Mouse (Mus musculus) hindbrain, embryonic 15.5 days (tissue): ENCODE measurements at regions not wholly inside any gene's neighbourhood (a gene's known extent, or its start where the extent isn't known, plus 50 kb on each side); places are given as distances from the start of the nearest gene placed in this dataset.

Experiments used
- ATAC-seq: fragments of 200-750 bp; cut with Nextera tagmentation; 2 replicates; pipeline ENCODE4 v1.8.0; 2017; ENCODE audit warnings: low read depth, moderate number of reproducible peaks, moderate TSS enrichment; ENCODE audit not compliant: low FRiP score
- H3K27ac ChIP-seq: fragments of 300-500 bp; sonication (generic); replicated peaks from 2 replicates; pipeline ENCODE4 v1.5.1; 2015; ENCODE audit warnings: mild to moderate bottlenecking, inconsistent platforms
- H3K27me3 ChIP-seq: fragments of 300-500 bp; sonication (generic); 2 replicates; pipeline ENCODE4 v1.6.1; 2015; ENCODE audit warnings: control low read depth, inconsistent platforms
- H3K36me3 ChIP-seq: fragments of 300-500 bp; sonication (generic); 2 replicates; pipeline ENCODE4 v1.6.1; 2015; ENCODE audit warnings: control low read depth, inconsistent platforms
- H3K4me1 ChIP-seq: fragments of 300-500 bp; sonication (generic); replicated peaks from 2 replicates; pipeline ENCODE4 v1.6.1; 2015; ENCODE audit warnings: control low read depth, inconsistent platforms
- H3K4me2 ChIP-seq: fragments of 300-500 bp; sonication (generic); 2 replicates; pipeline ENCODE4 v1.6.1; 2015; ENCODE audit warnings: moderate library complexity, mild to moderate bottlenecking, inconsistent platforms
- H3K4me3 ChIP-seq: fragments of 300-500 bp; sonication (generic); 2 replicates; pipeline ENCODE4 v1.5.1; 2015; ENCODE audit warnings: mild to moderate bottlenecking, inconsistent platforms
- H3K9ac ChIP-seq: fragments of 300-500 bp; sonication (generic); 2 replicates; pipeline ENCODE4 v1.6.1; 2015; ENCODE audit warnings: inconsistent platforms
- H3K9me3 ChIP-seq: fragments of 300-500 bp; sonication (generic); 2 replicates; pipeline ENCODE4 v1.6.1; 2016; ENCODE audit warnings: control low read depth, inconsistent platforms
- WGBS: fragments of 180-500 bp; shearing (Covaris S2); methylation state at CpG from one replicate; pipeline ENCODE4 v1.1.7; 2015; 5-methylcytosine and 5-hydroxymethylcytosine counted together

DNA sequence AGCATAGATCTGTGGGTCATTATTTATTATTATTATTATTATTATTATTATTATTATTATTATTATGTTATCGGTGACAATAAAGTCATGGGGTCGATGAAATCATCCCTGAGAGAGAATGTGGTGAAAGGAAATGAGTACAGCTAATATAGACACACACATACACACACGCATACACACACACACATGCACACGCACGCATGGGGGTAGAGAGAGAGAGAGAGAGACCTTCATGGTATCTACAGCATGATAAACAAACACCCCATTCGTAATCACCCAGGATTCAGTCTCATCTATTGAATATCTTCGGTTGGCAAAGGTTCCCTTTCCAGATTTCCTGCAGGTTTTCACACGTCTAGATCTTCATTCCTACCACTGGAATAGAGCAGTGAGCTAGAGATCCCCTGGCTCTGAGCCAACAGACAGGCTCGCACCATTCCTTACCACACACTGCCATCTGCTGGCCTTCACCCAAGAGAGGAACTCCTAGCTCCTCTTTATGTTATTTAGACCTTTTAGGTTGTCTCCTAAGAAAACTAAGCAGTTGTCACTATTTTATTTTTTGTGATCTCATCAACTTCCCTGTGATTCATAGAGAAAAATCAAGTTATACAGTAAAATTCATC lies 171.2 kb upstream of the Zpld1 start:
- Histone ChIP-seq H3K4me1 (no peaks in the 10 kb centered on the region), H3K9ac (no peak overlapping the region), H3K4me2 (no peak overlapping the region), H3K27ac (no peak overlapping the region), H3K36me3 (no peaks in the 10 kb centered on the region), H3K9me3 (no peaks in the 10 kb centered on the region), H3K4me3 (no peak overlapping the region), H3K27me3 (no peaks in the 10 kb centered on the region)
- 49% methylated on average over 9 of the region's 9 CpGs for WGBS
- peak; percentile 83 for ATAC-seq

DNA sequence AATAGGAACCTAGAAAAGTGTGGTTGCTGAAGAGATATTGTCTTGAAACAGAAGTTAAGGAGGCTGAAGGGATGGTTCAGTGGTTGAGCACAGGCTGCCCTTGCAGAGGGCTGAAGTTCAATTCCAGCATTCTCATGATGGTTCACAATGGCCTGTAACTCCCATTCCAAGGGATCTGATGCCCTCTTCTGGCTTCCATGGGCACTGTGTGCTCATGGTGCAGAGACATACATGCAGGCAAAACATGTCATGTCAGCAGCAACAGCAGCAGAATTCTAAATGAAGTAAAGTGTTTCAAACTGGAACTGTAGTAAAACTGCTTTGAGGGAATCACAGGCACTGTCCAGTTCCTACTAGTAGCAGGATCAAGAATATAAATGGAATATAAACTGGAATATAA lies 162.7 kb upstream of the Zpld1 start:
- H3K4me2 ChIP-seq, result no peak overlapping the region
- H3K9ac ChIP-seq, result no peak overlapping the region
- H3K4me3 ChIP-seq, result no peak overlapping the region
- no peaks in the 10 kb centered on the region for H3K9me3 ChIP-seq
- no peaks in the 10 kb centered on the region for H3K27me3 ChIP-seq
- ATAC-seq, result no peak
- H3K27ac ChIP-seq, result no peak overlapping the region
- H3K36me3 ChIP-seq, result no peaks in the 10 kb centered on the region
- no peaks in the 10 kb centered on the region for H3K4me1 ChIP-seq

DNA sequence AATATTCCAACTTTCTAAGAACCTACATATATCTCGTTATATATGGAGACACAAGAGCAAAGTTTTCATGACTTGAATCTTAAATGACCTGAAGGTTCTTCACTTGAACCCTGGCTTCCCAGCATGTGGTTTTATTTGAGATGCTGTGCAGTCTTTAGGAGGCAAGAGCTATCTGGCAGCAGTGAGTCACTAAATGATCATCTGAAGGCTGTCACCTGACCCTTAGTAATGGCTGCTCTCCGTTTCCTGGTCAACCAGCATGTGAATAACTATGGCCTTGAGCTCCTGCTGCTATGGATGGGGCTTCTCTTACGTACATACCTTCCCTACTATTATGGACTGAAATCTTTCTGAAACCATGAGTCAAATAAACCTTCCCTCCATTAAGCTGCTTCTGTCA lies 149.8 kb upstream of the Zpld1 start:
- Histone ChIP-seq H3K9ac (no peak overlapping the region), H3K9me3 (no peaks in the 10 kb centered on the region), H3K36me3 (no peaks in the 10 kb centered on the region), H3K27me3 (no peaks in the 10 kb centered on the region), H3K4me3 (no peak overlapping the region), H3K27ac (no peak overlapping the region), H3K4me1 (no peaks in the 10 kb centered on the region), H3K4me2 (no peak overlapping the region)
- WGBS, result 75% methylated on average over 3 of the region's 3 CpGs
- no peak for ATAC-seq

DNA sequence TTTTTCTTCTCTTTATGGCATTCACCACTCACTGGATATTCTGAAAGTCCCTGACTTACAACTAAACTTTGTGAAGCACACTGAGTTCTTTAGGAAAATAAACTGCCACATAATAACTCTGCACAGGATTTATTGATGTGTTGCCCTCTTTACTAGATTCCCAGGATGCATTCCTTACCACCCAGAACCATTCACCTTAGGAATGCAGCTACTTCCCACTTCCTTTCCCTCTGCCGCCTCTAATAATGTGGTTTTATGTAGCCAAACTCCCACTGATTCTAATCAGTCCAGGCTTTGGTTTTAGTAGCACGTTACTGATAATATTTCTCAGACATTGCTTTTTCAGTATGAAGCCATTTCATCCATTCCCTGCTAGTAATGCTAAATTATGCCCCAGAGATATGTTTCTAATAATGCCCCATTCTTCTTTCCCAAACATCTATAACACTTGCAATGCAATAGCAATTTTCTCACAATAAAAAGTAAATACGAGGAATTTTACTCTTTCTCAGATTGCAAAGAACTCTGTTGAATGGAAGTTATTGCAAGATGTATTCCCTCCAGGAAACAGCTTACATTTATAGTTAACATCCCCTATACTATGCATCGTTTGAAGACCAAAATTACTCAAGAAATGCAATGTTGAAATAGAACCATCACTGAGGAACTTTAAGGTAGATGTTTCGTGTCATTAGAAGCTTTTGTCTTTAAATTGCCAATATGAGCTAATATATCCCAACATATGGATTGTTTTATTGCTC lies 145.2 kb upstream of the Zpld1 start:
- H3K4me2 ChIP-seq, result no peak overlapping the region
- no peak overlapping the region for H3K9ac ChIP-seq
- H3K9me3 ChIP-seq, result no peaks in the 10 kb centered on the region
- H3K4me1 ChIP-seq, result no peaks in the 10 kb centered on the region
- no peak overlapping the region for H3K4me3 ChIP-seq
- no peaks in the 10 kb centered on the region for H3K36me3 ChIP-seq
- ATAC-seq, result no peak
- H3K27me3 ChIP-seq, result no peaks in the 10 kb centered on the region
- 75% methylated on average over 5 of the region's 5 CpGs for WGBS
- no peak overlapping the region for H3K27ac ChIP-seq

DNA sequence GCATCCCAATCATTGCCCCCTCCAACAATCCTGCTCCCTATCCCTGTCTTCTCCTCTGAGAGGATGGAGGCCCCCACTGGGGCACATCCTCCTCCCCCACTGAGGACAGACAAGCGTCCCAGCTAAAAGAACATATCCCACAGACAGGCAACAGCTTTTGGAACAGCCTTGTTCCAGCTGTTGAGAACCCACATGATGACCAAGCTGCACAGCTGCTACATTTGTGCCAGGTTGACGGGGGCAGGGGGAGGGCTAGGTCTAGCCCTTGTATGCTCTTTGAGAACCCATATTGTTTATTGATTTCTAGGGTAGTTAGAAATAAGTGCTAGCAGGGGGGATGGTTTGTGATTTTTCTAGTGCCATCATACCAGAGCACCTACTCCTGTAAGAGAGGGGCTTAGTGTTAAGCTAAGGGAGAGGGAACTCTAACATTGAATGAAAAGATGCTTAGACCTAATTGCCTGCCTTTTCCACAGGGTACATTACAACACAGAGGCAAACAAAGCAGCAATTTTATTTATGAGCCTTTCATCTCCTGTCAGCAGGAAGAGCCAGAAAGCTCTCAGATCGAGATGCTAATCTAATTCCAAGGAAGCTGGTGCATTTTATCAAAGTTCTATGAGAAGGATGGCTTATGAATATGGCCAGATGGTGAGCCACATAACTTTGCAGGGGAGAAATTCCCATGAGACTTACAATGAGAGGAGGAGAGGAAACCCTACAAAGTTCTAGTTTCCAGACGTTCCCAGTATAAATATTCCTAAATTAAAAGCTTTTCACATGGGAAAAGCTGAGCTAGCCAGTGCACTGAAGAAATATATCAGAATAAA lies 137.6 kb upstream of the Zpld1 start:
- no peaks in the 10 kb centered on the region for H3K27me3 ChIP-seq
- ATAC-seq, result peak; percentile 45; the same call in 1 of the 2 replicates
- H3K4me2 ChIP-seq, result no peak overlapping the region

DNA sequence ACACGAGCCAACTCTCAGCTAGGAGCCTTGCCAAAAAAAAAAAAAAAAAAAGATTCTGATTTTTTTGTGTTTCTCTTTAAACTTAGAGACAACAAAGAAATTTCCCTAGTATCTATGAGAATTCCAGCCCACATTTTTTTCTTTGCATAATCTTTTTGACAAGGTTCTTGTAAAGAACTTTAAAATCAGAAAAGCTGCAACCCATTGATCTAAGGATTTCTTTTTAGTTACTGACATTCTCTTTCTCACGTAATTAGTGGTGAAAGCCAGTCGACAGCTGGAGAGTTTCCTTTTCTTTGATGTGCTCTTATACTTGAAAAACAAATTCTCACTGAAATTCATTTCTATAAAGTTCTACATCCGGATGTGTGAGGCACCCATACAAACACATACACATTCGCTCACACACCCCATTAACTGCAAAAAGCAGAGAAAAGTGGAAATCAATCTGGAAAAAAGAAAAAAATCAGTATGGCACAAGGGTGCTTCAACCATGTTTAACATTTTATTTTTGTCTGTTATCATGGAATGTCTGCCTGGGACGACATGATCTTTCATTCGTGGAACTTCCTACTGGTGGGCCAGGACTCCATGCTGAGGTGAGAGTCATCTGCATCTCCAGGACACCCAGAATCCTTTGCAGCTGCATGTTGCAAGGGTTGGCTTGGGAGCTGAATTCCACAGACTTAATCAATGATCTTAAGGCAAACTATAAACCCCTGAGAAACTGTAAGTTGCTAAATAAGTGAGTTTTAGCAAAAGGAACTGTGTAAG lies 124.0 kb upstream of the Zpld1 start:
- no peak overlapping the region for H3K9ac ChIP-seq
- no peaks in the 10 kb centered on the region for H3K36me3 ChIP-seq
- no peak overlapping the region for H3K4me3 ChIP-seq
- H3K9me3 ChIP-seq, result no peaks in the 10 kb centered on the region
- H3K27ac ChIP-seq, result no peak overlapping the region
- 39% methylated on average over 7 of the region's 7 CpGs for WGBS
- H3K4me2 ChIP-seq, result no peak overlapping the region
- no peaks in the 10 kb centered on the region for H3K27me3 ChIP-seq
- ATAC-seq, result no peak
- H3K4me1 ChIP-seq, result 0 out of 2 replicates have a peak, but pooled peaks cover 6% of the 10 kb centered on the region

More for the DNA sequence above, 137.6 kb upstream of the Zpld1 start:
- Histone ChIP-seq H3K4me3 (no peak overlapping the region), H3K9me3 (no peaks in the 10 kb centered on the region), H3K4me1 (no peaks in the 10 kb centered on the region; the same call in 1 of the 2 replicates), H3K36me3 (no peaks in the 10 kb centered on the region), H3K9ac (no peak overlapping the region), H3K27ac (no peak overlapping the region)
- WGBS, result 47% methylated on average over 4 of the region's 4 CpGs

DNA sequence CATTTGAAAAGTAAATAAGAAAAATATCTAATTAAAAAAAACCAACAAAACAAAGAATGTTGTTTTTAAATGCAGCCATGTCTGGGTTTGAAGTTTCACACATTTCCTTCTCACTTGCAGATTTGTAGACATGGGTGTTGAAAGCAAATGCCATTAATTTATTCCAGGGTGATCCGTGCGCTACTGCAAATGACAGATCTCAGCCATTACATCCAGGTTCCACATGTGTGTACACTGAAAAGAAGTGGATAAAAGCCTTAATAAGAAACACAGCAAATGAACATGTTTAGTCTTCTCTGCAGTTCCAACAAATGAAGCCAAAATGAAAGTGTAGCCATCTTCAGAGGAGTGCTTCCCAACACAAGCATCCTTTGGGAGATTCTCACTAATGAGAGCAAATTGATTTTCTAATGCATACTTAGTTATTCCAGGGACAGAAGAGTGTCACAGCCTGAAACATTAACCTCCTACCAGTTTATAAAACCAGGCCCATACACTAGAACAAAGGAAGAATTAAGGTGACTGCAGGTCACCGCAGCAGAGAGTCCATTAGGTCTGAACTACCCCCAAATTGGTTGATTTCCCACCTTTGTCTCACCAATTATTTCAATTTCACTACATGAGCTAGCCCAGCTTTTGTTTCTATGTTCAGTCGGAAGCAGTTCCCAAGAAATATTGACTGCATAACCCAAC lies 123.2 kb upstream of the Zpld1 start:
- Histone ChIP-seq H3K36me3 (no peaks in the 10 kb centered on the region), H3K27ac (no peak overlapping the region), H3K9ac (no peak overlapping the region), H3K27me3 (no peaks in the 10 kb centered on the region), H3K4me3 (no peak overlapping the region), H3K9me3 (no peaks in the 10 kb centered on the region), H3K4me2 (no peak overlapping the region), H3K4me1 (0 out of 2 replicates have a peak, but pooled peaks cover 6% of the 10 kb centered on the region)
- no peak for ATAC-seq
- 53% methylated on average over 4 of the region's 4 CpGs for WGBS

DNA sequence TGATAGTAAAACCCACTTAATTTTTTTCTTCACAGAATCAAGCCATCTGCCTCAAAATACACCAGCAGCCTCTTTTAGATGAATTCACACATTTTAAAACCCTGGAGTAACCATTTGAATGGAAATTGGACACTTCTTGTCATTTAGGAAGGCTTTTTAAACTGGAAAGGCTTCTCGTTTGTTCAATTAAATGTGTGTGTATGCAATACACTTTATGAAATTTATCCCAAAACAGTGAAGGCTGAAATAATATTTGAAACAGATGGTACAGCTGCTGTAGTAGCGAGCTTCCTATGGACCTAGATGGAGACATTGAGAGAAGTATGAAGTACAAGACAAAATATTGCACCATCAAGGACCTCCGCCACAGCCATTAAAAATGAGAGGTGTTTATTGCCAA lies 121.1 kb upstream of the Zpld1 start:
- WGBS, result 84% methylated on average over 3 of the region's 3 CpGs
- H3K27me3 ChIP-seq, result no peaks in the 10 kb centered on the region
- no peak overlapping the region for H3K9ac ChIP-seq
- no peak overlapping the region for H3K4me3 ChIP-seq
- no peaks in the 10 kb centered on the region for H3K36me3 ChIP-seq
- no peak overlapping the region for H3K4me2 ChIP-seq
- H3K4me1 ChIP-seq, result 0 out of 2 replicates have a peak, but pooled peaks cover 6% of the 10 kb centered on the region
- ATAC-seq, result no peak
- no peaks in the 10 kb centered on the region for H3K9me3 ChIP-seq
- H3K27ac ChIP-seq, result no peak overlapping the region

DNA sequence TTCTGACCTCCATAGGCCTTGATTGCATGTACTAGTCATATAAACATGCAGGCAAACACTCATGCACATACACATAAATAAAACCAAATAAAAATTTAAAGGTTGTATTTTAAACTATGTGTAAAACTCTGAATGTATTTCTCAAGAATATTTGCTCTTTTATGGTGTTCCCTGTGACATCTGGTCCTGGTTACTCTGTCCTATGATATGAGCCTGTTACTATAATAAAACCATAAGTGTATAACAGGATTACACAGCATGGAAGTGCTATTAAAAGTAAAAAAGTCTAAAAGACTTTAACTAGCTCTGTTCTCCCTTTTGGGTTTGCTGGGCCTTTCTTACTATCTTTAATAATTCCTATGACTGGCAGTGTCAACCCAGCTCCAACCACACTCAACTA lies 103.0 kb upstream of the Zpld1 start:
- no peak for ATAC-seq
- no peak overlapping the region for H3K9ac ChIP-seq
- H3K27me3 ChIP-seq, result no peaks in the 10 kb centered on the region
- no peak overlapping the region for H3K4me2 ChIP-seq
- H3K4me3 ChIP-seq, result no peak overlapping the region
- no peaks in the 10 kb centered on the region for H3K36me3 ChIP-seq
- H3K27ac ChIP-seq, result no peak overlapping the region
- H3K9me3 ChIP-seq, result no peaks in the 10 kb centered on the region
- H3K4me1 ChIP-seq, result no peaks in the 10 kb centered on the region

DNA sequence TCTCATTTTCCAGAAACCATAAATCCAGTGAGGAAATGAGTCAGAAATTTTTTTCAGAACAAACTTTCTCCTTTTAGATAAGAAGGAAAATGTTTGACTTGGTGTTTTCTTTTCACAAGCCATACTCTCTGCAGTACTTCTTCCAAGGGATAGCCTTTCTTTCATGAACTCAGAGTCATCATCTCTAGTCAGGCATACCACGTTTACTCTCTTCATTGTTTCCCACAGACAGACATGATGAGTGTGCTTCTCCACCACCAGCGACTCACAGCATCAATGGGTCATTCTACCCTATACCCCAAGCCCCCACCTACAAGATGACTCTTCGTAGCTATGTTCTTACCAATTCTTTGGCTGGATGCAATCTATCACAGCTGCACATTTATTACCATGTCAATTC lies 97.1 kb upstream of the Zpld1 start:
- Histone ChIP-seq H3K4me3 (no peak overlapping the region), H3K4me2 (no peak overlapping the region), H3K27ac (no peak overlapping the region), H3K36me3 (no peaks in the 10 kb centered on the region), H3K4me1 (no peaks in the 10 kb centered on the region), H3K9me3 (no peaks in the 10 kb centered on the region), H3K9ac (no peak overlapping the region), H3K27me3 (no peaks in the 10 kb centered on the region)
- WGBS, result 49% methylated on average over 3 of the region's 3 CpGs
- no peak for ATAC-seq

DNA sequence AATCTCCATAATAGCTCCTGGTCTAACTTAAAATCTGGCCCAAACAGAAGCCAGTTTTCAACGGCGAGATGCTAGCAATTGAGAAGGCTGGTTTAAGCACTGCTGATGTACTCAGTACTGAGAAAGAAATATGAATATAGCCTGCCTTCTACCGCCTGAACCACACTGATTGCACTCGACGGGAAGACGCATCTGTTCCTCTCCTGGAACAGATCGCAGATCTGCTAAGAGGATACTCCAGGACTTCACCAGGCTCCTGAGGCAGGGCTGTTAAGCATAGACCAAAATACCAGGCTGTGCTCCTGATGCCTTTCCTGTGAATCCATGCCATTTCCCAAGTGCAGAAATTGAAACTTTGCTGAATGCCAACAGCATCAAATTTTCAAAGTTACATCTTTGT lies 92.6 kb upstream of the Zpld1 start:
- no peak for ATAC-seq
- no peaks in the 10 kb centered on the region for H3K27me3 ChIP-seq
- no peak overlapping the region for H3K27ac ChIP-seq
- no peak overlapping the region for H3K4me2 ChIP-seq
- no peak overlapping the region for H3K4me3 ChIP-seq
- WGBS, result 81% methylated on average over 7 of the region's 7 CpGs
- H3K9me3 ChIP-seq, result no peaks in the 10 kb centered on the region
- no peaks in the 10 kb centered on the region for H3K4me1 ChIP-seq
- no peak overlapping the region for H3K9ac ChIP-seq
- H3K36me3 ChIP-seq, result no peaks in the 10 kb centered on the region
